Mouse (Mus musculus): ENCODE results near the gene Snw1.

Gene Snw1

DNA sequence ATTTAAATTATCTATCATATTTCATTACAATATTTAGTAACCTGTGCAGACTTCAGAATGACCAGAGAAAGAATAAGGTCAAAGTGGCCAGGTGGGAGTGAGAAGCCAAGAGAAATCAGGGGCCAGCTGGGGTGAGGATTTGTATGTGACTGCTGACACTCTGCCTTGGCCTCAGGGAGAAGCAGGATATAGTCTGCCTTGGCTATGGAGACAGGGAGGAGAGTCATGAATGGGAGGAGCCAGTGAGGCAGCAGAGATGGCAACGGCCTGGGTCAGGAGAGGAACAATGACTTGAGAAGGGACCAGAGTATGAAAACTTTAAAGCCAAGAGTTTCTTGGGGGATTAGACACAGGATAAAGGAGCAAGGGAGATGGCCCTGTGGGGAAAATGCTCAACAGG is 48.4 kb downstream of the Snw1 start:
- DNase-seq (ENCODE audit: low spot score in 2 of 2) = no peak

DNA sequence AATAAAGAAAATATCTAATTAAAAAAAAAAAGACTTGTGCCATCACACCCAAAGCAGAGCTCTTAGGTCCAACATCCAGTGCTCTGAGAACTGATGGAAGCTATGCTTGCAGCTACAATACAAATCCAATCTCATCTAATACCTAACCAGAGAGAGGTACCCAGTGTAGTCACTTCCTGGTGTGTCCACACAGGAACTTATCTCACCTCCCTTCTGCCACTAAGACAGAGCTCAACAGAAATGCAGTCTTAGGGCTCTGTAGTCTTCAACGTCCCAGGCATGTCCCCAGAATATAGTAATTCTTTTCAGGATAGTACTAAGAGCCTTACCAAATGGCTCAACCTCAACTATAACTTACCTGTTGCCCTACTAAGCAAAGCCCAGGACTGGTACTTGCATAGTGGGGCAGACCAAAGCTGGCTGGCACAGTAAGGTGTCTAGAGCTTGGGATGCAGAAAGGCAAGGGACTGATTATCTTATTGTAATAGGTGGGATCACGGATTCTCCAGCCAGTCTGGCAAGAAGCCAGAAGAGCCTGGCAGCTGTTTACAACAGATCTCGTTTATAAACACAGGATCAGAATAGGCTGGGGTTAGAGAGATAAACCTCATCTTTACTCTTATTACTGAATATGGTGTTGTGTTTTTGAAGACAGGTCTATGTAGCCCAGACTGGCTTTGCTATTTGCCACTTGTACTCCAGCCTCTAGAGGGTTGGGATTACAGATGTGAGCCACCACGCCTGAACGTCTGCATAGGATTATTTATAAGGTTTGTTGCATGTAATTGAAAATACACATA is 50.2 kb downstream of the Snw1 start:
- no peak for DNase-seq (ENCODE audit: low spot score in 2 of 2)

DNA sequence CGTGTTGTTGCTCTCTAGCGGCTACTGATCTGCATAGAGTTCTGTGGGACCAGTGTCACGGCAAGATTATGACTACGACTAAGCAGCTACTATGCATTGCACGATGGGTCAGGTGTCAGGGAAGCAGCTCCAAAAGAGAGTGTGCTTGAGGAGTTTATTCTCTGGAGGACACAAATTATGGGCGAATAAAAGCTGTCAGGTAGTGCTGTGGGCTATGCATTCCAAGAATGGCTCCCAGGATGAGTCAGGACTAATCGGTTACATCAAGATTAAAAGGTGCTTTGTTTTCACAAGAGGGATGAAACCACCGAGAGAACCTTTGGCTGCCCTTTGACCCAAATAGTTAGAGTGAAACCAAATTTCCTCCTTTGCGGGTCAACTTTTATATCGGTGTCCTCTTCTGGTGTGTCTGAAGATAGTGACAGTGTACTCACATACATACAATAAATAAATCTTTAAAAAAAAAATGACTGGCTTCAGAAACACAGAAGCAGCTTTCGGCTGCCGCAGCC is 52.0 kb downstream of the Snw1 start:
- DNase-seq (ENCODE audit: low spot score in 2 of 2) = no peak

DNA sequence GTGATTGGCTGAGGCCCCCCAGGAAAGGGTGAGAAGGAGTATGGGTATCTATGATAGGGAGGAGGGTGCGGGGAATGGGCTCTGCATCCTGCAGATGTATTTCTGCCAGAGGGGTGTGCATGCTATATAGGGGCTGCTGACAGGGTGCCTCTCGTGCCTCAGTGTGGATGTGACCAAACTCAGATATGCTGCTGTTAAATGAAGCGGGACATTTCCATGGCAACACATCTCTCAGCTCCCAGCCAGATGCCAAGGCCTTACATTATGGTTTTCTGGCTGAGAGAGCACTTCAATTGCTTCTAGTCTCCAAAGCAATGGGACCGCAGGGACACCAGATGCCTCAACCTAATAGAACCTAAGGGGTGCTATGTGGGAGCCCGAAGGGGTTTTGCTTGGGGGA is 53.2 kb downstream of the Snw1 start:
- peak; percentile 15 to 28 for DNase-seq (ENCODE audit: low spot score in 2 of 2)

DNA sequence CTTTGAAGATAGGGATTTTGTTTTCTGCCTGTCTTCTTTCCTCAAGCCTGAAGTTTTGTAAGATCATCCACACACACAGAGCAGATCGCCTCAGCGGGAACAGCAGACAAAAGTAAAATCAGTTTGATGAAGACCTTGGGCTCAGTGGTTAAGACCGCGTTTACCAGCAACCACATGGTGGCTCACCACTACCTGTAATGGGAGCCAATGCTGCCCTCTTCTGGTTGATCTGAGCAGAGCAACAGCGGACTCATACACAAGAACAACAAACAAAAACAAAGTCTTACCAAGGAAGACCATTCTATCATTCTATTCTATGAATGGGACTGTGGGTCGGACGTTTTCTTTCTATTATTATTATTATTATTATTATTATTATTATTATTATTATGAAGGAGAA is 55.4 kb downstream of the Snw1 start:
- peak in 1 of 2 experiments; percentile 32 for DNase-seq (ENCODE audit: low spot score in 2 of 2)

DNA sequence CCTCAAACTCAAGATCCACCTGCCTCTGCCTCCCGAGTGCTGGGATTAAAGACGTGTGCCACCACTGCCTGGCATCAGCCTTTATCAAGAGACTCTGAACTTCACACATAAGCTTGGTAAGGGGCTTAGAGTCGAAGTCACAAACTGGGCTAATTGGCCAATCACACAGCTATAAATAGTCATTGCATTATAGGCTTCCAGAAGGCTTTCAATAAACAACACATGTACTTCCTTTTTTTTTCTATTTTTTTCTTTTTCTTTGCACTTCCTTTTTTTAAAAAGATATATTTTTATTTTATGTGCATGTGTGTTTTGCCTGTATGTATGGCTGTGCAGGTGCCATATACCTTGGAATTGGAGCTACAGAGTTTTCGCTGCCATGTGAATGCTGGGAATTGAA is 56.7 kb downstream of the Snw1 start:
- DNase-seq (ENCODE audit: low spot score in 2 of 2) = no peak

DNA sequence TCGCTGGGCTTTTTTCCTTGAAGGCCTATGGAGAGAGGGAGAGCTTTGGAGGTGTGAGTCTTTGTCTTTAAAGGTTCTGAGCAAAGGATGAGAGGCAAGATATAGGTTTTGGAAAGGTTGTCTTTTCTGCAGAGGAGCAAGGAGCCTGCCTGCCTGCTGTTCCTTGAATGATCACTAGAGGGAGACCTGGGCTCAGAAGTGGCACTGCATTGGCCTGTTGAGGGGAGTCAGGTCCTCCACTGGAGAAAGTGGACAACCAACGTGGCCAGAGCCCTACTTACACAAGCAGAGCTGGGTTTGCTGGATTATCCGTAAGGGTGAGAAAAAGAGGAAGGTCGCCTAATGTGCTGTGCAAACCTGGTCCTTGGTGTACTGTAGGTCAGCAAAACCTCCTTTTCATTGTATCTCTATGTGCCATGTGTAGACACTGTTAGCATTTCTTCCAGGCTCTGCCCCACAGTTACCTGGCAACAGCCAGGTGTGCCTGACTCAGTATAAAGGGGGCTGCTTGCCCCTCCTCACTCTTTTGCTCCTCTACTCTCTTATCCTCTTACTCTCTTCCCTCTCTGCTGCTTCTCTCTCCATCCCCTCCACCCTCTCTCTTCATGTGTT is 58.8 kb downstream of the Snw1 start:
- peak in 1 of 2 experiments; percentile 67 for DNase-seq (ENCODE audit: low spot score in 2 of 2)

DNA sequence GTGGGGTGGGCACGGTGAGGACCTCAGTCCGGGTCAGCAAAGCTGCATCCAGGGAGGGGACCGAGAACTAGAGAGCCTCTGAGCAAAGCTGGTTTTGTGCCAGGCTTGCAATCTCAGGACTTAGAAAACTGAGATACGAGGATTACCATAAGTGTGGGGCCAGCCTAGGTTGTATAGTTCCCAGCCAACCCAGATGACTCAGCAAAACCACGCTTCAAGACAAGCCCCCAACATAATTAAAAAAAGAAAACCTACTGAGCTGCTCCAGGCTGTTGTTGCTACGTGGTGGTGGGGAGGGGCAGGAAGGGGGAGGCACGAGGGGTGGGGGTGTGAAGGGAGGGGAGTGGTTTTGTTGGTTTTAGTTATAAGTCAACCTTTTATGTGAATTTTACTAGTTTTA is 61.1 kb downstream of the Snw1 start:
- DNase-seq (ENCODE audit: low spot score in 2 of 2) = no peak

DNA sequence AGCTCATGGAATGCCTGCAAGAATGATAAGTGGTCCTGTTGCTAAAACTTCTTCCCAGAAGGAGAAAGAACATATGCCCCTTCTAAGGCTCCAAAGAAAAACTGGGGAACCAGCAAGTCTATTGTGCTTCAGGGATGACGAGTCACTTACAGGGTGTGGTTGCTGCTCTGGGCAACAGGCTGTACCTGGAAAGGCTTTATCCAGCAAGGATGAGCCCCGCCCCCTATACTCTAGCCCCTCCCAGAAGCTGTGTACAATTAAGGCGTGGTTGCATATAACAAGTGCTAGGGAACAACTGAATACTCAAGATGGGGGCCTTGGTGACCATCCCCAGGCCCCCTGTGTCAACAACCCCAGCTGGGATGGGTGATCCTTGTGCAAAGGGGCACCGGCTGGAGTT is 63.0 kb downstream of the Snw1 start:
- DNase-seq (ENCODE audit: low spot score in 2 of 2) = no peak

DNA sequence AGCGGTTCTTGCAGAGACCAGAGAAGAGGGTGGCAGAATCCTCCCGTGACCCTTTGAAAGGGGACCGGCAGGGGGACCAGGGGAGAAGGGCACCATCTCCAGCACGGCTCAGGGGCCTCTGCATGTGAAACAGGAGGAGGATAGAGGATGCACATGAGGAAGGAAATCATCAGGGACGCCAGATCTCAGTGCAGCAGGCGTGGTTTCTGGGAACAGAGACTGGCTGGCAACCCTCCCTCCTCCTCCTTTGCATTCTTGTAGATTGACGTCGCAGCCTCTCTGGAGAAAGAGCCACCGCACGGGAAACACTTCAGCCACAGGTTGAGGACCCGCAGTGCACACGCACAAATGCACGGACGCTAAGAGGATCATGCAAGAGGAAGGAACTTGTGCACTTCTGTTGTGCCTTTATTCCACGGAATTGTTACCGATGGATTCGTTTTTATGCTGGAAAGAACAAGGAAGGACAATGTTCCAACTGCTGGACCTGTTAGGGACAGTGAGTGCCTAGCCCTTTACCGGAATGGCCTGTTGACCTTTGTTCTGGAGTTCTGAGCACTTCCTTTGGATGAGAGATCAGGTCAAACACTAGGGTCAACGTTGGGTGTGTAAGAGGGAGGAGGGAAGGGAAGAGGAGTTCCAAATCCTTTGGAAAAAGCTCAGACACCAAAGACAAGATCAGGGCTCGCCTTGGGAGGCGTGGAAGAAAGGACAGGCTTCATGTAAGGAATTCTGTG is 64.0 kb downstream of the Snw1 start:
- no peak for DNase-seq (ENCODE audit: low spot score in 2 of 2)

DNA sequence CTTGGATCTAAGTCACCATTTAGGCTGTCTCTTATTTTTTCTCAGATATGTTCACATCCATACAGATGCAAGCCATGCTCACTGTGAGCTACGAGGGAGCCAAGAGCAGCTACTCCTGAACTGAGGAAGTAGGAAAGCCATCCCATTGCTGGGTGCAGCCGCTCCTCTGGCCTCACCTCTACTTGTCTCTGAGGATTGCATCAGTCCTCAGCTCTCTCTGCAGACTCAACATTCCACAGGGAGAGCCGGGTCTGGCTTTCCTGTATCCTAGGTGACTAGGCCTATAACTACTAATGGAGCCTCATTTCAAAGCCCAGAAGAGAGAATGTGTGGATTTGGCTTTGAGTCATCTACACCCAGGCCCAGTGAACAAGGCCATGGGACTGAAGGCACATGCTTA is 66.4 kb downstream of the Snw1 start:
- no peak for DNase-seq (ENCODE audit: low spot score in 2 of 2)

DNA sequence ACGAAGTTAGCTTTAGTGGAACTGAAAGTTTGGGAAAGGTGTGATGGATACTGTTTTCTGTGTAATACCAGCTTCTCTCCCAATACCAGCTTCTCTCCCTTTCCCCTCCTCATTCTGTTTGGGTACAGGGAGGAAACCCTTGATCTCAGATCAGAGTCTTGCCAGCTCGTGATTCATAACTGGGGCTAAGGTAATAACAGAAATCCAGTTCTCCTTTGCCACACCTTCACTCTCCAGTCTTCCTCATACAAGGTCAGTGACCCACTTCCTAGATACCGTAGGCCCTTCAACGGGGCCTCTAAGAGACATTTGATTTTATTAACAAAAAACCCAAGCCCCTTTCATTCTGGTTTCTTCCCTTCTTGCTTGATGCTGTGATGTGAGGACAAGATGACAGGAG is 66.9 kb downstream of the Snw1 start:
- DNase-seq (ENCODE audit: low spot score in 2 of 2) = no peak

DNA sequence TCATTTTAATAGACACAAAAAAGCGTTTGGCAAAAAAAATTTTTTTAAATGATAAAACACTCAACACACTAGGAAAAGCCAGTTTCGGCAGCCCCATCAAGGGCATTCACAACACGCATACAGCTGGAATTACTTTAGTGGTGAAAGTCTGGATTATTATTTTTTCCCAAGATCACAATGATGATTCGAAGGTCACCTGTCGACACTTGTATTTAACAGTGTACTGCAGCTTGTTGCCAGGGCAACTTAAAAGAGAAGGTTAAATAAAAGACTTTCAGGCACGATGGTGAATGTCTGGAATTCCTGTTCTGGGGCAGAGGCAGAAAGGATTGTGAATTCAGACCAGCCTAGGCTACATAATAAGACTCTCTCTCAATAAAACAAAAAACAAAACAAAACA is 70.2 kb downstream of the Snw1 start:
- no peak for DNase-seq (ENCODE audit: low spot score in 2 of 2)

DNA sequence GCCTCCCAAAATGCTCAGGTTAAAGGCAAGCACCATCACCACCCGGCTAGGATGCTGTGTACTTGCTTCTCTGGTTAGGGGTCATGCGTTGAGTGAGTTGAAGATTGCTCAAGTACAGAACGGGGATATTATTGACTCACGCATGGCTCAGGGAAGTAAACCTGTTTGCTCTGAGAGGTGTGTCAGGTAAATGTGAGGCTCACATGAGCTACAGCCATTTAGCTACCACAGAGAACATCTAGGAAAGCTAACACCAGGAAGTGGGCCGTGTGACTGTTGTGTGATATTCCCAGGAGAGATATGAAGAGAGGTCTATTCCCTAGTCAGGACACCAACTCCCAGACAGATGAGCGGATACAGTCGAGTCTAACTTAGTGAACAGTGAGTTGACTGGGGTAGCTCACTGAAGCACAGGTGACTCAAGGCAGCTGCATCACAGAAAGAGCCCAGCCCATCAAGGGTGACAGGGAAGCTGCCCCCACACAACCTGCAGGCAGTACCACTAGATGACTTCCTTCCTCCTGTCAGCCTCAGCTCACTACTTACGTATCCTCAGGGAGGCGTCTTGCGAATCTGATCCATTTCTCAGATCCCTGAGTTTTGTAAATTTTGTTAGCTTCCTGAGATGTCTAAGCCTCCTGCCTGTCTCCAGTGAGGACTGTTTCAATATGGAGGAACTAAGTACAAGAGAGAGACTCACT is 72.8 kb downstream of the Snw1 start:
- no peak for DNase-seq (ENCODE audit: low spot score in 2 of 2)

Measured in frontal cortex, postnatal 14 days (tissue).